Mouse (Mus musculus) stomach, embryonic 15.5 days (tissue): Measurements from ENCODE around the gene Haghl. TPM values are rescaled to one million over a fixed set of nuclear protein-coding genes. Genes with fewer than 3 reads are reported as not detected.
A peak's percentile ranks its signal among the peaks of the same experiment; 100 is the strongest.

Experiments
- ATAC-seq: fragments of 200-750 bp; cut with Nextera tagmentation; 2 replicates; pipeline ENCODE4 v1.8.0; 2017; ENCODE audit warnings: low read depth, moderate number of reproducible peaks, moderate TSS enrichment; ENCODE audit not compliant: insufficient read depth, low FRiP score
- H3K27ac ChIP-seq: fragments of 300-500 bp; sonication (generic); 2 replicates; pipeline ENCODE4 v1.5.1; 2015; ENCODE audit warnings: mild to moderate bottlenecking, inconsistent platforms
- H3K27me3 ChIP-seq: fragments of 300-500 bp; sonication (generic); replicated peaks from 2 replicates; pipeline ENCODE4 v1.6.1; 2015; ENCODE audit warnings: inconsistent platforms
- H3K36me3 ChIP-seq: fragments of 300-500 bp; sonication (generic); 2 replicates; pipeline ENCODE4 v1.6.1; 2015; ENCODE audit warnings: inconsistent platforms
- H3K4me1 ChIP-seq: fragments of 300-500 bp; sonication (generic); 2 replicates; pipeline ENCODE4 v1.6.1; 2015; ENCODE audit warnings: inconsistent platforms
- H3K4me2 ChIP-seq: fragments of 300-500 bp; sonication (generic); 2 replicates; pipeline ENCODE4 v1.6.1; 2015; ENCODE audit warnings: mild to moderate bottlenecking, inconsistent platforms
- H3K4me3 ChIP-seq: fragments of 300-500 bp; sonication (generic); replicated peaks from 2 replicates; pipeline ENCODE4 v1.5.1; 2015; ENCODE audit warnings: inconsistent platforms
- H3K9ac ChIP-seq: fragments of 300-500 bp; sonication (generic); 2 replicates; pipeline ENCODE4 v1.6.1; 2015; ENCODE audit warnings: inconsistent platforms
- H3K9me3 ChIP-seq: fragments of 300-500 bp; sonication (generic); 2 replicates; pipeline ENCODE4 v1.6.1; 2016; ENCODE audit warnings: inconsistent platforms
- WGBS: fragments of 180-500 bp; shearing (Covaris S2); methylation state at CpG from one replicate; pipeline ENCODE4 v1.1.7; 2015; 5-methylcytosine and 5-hydroxymethylcytosine counted together
- polyA plus RNA-seq: library from polyadenylated mRNA; unstranded; fragments of >200 nt; fragmentation: Nextera tagmentation; extraction: Ambion mirVana; gene quantifications from 2 replicates; pipeline ENCODE4 v1.2.1, GENCODE M21; 2015

Haghl gene
- polyA plus RNA-seq, 1 experiment from 2014 or later: 47.3 TPM

DNA sequence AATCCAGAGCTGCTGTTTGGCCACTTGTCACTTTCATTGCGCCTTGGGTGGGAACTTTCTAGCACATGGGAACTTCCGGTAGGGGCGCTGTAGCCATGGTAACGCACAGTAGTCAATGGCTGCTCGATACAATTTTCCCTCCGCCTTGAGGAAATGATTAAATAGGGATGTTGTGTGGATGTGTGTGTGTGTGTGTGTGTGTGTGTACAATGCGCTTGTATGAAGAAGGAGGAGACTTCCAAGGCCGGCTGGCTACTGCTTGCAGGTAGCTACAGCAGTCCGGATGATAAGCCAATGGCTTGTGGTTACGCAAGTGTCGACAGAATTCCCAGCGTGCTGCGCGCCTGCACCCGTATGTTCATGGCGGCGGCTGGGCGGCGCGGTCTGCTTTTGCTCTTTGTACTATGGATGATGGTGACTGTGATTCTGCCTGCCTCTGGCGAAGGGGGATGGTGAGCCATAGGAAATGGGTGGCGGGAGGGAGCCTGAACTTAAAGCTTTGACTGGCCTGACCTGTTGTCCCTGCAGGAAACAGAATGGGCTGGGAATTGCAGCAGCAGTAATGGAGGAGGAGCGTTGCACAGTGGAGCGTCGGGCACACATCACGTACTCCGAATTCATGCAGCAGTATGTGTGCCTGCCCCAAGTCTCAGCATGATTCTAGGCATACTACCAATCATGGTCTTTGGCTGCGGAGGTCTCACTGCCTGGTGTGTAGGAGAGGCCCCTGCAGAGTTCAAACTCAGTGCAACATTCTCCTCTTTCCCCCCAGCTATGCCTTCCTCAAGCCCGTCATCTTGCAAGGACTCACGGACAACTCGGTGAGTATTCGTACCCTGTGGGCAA is 43.5 kb upstream of the Haghl start, which contains the start of gene Jmjd8:
TSS of gene Jmjd8 (plus strand) at position 156 of the 846 bp plus-strand sequence.
- Histone ChIP-seq H3K36me3 (peaks cover 19% of the 10 kb centered on the region), H3K4me2 (peak within 1 kb of the TSS; percentile 75), H3K9me3 (no peaks in the 10 kb centered on the region), H3K9ac (peak within 1 kb of the TSS; percentile 60; the same call in 1 of the 2 replicates), H3K27me3 (no peaks in the 10 kb centered on the region), H3K27ac (peak within 1 kb of the TSS; percentile 91), H3K4me1 (peaks cover 61% of the 10 kb centered on the region), H3K4me3 (peak within 1 kb of the TSS; percentile 61)
- under 1% methylated on average over 32 of the region's 32 CpGs for WGBS
- peak; percentile 28 for ATAC-seq

DNA sequence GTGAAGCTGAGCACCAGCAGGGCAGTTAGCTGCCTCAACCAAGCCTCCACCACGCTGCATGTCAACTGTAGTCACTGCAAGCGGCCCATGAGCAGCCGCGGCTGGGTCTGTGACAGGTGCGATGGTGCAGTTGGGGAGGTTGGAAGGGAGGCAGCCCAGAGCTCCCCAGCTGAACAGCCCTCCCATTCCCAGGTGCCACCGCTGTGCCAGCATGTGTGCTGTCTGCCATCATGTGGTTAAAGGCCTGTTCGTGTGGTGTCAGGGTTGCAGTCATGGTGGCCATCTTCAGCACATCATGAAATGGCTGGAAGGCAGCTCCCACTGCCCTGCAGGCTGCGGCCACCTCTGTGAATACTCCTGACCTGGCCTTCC is 42.7 kb upstream of the Haghl start:
- ATAC-seq: no peak
- Histone ChIP-seq H3K4me2 (peak overlapping the region; percentile 75), H3K27ac (peak overlapping the region; percentile 91; the same call in 1 of the 2 replicates), H3K4me1 (peaks cover 59% of the 10 kb centered on the region), H3K4me3 (peak overlapping the region; percentile 61), H3K9ac (0 out of 2 replicates have a peak overlapping the region, but pooled peaks have one; percentile 14), H3K27me3 (no peaks in the 10 kb centered on the region), H3K36me3 (peaks cover 19% of the 10 kb centered on the region), H3K9me3 (no peaks in the 10 kb centered on the region)
- 84% methylated on average over 8 of the region's 8 CpGs for WGBS

DNA sequence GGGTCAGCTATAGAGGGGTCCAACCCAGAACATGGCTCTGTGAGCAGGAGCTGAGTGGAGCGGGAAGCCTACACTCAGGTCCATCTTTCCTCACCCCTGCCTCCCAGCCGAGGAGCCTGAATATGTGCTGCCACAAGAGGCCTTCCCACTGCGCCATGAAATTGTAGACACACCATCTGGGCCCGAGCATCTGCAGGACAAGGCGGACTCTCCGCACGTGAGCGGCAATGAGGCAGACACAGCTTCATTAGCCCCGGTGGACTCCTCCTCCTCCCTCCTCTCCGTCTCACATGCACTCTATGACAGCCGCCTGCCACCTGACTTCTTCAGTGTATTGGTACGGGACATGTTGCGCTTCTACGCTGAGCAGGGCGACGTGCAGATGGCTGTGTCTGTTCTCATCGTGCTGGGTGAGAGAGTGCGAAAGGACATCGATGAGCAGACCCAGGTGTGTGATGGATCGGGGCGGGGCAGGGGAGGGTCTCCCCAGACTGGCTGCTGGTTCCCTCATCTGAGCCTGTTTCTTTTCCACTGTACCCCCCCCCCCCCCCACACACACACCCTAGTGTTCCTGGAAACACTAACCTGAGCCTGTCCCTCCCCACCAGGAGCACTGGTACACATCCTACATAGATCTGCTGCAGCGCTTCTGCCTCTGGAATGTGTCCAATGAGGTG is 42.2 kb upstream of the Haghl start:
- peaks cover 59% of the 10 kb centered on the region for H3K4me1 ChIP-seq
- no peak overlapping the region for H3K4me2 ChIP-seq
- no peak overlapping the region for H3K9ac ChIP-seq
- H3K9me3 ChIP-seq: no peaks in the 10 kb centered on the region
- 0 out of 2 replicates have a peak overlapping the region, but pooled peaks have one; percentile 91 for H3K27ac ChIP-seq
- ATAC-seq: no peak
- no peak overlapping the region for H3K4me3 ChIP-seq
- no peaks in the 10 kb centered on the region for H3K27me3 ChIP-seq
- WGBS: 91% methylated on average over 22 of the region's 22 CpGs
- peaks cover 19% of the 10 kb centered on the region for H3K36me3 ChIP-seq

DNA sequence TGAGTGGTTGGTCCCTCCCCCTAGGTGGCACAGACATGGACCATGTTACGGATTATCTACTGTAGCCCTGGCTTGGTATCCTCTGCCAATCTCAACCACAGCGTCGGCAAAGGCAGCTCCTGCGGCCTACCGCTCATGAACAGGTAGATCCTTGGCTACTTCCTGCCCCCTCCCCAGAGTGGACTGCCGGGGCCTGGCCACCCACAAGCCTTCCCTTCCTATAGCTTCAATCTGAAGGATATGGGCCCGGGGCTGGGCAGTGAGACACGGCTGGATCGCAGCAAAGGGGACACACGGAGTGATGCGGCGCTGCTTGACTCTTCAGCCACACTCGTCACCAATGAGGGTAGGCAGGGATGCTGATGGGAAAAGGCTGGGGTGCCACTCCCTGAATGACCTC is 41.5 kb upstream of the Haghl start:
- ATAC-seq: no peak
- Histone ChIP-seq H3K9me3 (no peaks in the 10 kb centered on the region), H3K27ac (no peak overlapping the region), H3K9ac (no peak overlapping the region), H3K4me2 (no peak overlapping the region), H3K27me3 (0 out of 2 replicates have a peak, but pooled peaks cover 4% of the 10 kb centered on the region), H3K4me3 (no peak overlapping the region), H3K36me3 (peaks cover 19% of the 10 kb centered on the region), H3K4me1 (peaks cover 57% of the 10 kb centered on the region)
- WGBS: 93% methylated on average over 13 of the region's 13 CpGs

DNA sequence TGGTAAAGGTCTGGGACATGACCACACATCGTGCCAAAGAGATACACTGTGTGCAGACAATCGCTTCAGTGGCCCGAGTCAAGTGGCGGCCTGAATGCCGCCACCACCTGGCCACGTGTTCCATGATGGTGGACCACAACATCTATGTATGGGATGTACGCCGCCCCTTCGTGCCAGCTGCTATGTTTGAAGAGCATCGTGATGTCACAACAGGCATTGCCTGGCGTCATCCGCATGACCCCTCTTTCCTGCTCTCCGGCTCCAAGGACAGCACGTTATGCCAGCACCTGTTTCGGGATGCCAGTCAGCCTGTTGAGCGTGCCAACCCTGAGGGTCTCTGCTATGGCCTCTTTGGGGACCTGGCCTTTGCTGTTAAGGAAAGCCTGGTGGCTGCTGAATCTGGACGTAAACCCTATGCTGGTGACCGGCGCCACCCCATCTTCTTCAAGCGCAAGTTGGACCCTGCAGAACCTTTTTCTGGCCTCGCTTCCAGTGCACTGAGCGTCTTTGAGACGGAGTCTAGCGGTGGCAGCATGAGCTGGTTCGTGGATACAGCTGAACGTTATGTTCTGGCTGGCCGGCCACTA is 40.6 kb upstream of the Haghl start:
- H3K4me1 ChIP-seq: peaks cover 48% of the 10 kb centered on the region
- H3K4me2 ChIP-seq: no peak overlapping the region
- no peak overlapping the region for H3K9ac ChIP-seq
- H3K4me3 ChIP-seq: no peak overlapping the region
- no peak overlapping the region for H3K27ac ChIP-seq
- 94% methylated on average over 27 of the region's 27 CpGs for WGBS
- H3K27me3 ChIP-seq: 0 out of 2 replicates have a peak, but pooled peaks cover 4% of the 10 kb centered on the region
- H3K9me3 ChIP-seq: no peaks in the 10 kb centered on the region
- no peak for ATAC-seq
- H3K36me3 ChIP-seq: peaks cover 14% of the 10 kb centered on the region

DNA sequence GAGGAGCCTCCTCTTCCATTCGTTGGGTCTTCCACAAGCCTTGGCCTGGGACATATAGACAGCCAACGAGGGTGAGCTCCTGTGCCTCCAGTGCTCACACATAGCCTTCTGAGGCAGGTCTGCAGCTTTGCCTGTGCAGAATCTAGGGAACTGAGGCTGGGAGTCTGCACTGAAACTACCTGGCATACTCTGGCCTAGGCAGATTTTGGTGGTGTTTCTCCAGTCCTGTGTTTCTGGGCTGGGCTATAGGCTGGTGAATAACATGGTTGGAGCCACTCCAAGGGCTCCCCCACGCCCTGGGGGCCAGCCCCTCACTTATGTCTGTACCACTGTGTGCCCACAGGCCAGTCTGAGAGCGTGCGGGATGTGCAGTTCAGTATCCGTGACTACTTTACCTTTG is 39.8 kb upstream of the Haghl start:
- no peak overlapping the region for H3K4me3 ChIP-seq
- H3K4me2 ChIP-seq: no peak overlapping the region
- no peak overlapping the region for H3K27ac ChIP-seq
- H3K36me3 ChIP-seq: peaks cover 6% of the 10 kb centered on the region; the same call in 1 of the 2 replicates
- peaks cover 41% of the 10 kb centered on the region for H3K4me1 ChIP-seq
- WGBS: 87% methylated on average over 6 of the region's 6 CpGs
- H3K9me3 ChIP-seq: no peaks in the 10 kb centered on the region
- H3K9ac ChIP-seq: no peak overlapping the region
- ATAC-seq: no peak
- peaks cover 8% of the 10 kb centered on the region for H3K27me3 ChIP-seq

DNA sequence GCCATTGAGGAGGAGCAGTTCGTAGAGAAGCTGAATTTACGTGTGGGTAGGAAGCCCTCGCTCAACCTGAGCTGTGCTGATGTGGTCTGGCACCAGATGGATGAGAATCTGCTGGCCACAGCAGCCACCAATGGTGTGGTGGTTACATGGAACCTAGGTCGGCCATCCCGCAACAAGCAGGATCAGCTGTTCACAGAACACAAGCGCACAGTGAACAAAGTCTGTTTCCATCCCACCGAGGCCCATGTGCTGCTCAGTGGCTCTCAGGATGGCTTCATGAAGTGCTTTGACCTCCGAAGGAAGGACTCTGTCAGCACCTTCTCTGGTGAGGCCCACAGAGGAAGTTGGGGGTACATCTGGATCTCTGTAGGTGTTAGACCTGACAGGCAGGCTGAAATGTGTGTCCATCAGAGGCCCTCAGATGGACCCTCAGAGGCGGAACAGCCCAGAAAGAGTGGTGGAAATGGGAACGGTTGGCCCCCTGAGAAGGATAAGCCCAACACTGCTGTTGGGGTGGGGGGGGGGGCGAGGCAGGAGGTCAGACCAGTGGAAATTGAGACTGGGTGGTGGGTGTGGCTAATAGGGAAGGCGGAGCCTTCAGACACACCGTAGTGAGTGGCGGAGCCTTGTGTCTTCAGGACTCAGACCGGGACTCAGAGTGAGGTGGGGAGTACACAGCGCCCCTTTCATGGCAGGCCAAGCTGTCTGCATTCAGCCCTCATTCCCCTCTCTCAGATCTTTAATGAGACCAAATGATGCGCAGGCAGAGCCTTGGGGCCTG is 39.1 kb upstream of the Haghl start:
- H3K4me2 ChIP-seq: peak overlapping the region; percentile 71
- no peaks in the 10 kb centered on the region for H3K9me3 ChIP-seq
- H3K9ac ChIP-seq: no peak overlapping the region
- WGBS: 68% methylated on average over 16 of the region's 17 CpGs
- ATAC-seq: no peak
- H3K36me3 ChIP-seq: peaks cover 6% of the 10 kb centered on the region; the same call in 1 of the 2 replicates
- H3K27me3 ChIP-seq: peaks cover 15% of the 10 kb centered on the region
- no peak overlapping the region for H3K27ac ChIP-seq
- peak overlapping the region; percentile 60 for H3K4me3 ChIP-seq
- H3K4me1 ChIP-seq: peaks cover 33% of the 10 kb centered on the region

DNA sequence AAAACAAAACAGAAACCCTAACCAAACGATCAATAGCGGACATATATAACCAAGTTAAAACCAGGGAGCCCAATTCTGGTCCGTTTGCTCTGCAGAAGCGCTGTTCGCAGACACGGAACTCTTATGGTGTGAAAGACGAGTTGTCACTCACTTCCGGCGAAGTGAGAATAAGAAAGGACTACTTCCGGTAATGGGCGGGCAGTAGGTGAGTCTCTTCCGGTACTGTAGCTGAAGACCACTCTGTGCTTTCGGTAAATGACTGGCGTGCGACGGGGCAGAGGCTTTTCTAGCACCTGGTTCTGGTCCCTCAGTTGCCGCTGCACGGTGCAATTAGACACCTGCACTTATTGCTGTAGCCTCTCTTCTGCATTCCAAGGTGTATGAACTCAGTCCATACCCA is 38.0 kb upstream of the Haghl start, which contains the start of gene Wdr24:
TSS of gene Wdr24 (plus strand) at position 176 of the 400 bp plus-strand sequence.
- no peaks in the 10 kb centered on the region for H3K9me3 ChIP-seq
- H3K4me2 ChIP-seq: peak within 1 kb of the TSS; percentile 71
- ATAC-seq: peak; percentile 65
- peaks cover 6% of the 10 kb centered on the region; the same call in 1 of the 2 replicates for H3K36me3 ChIP-seq
- peak within 1 kb of the TSS; percentile 25; the same call in 1 of the 2 replicates for H3K9ac ChIP-seq
- no peak within 1 kb of the TSS for H3K27ac ChIP-seq
- peaks cover 33% of the 10 kb centered on the region for H3K4me1 ChIP-seq
- H3K4me3 ChIP-seq: peak within 1 kb of the TSS; percentile 60
- H3K27me3 ChIP-seq: peaks cover 26% of the 10 kb centered on the region
- under 1% methylated on average over 18 of the region's 18 CpGs for WGBS

DNA sequence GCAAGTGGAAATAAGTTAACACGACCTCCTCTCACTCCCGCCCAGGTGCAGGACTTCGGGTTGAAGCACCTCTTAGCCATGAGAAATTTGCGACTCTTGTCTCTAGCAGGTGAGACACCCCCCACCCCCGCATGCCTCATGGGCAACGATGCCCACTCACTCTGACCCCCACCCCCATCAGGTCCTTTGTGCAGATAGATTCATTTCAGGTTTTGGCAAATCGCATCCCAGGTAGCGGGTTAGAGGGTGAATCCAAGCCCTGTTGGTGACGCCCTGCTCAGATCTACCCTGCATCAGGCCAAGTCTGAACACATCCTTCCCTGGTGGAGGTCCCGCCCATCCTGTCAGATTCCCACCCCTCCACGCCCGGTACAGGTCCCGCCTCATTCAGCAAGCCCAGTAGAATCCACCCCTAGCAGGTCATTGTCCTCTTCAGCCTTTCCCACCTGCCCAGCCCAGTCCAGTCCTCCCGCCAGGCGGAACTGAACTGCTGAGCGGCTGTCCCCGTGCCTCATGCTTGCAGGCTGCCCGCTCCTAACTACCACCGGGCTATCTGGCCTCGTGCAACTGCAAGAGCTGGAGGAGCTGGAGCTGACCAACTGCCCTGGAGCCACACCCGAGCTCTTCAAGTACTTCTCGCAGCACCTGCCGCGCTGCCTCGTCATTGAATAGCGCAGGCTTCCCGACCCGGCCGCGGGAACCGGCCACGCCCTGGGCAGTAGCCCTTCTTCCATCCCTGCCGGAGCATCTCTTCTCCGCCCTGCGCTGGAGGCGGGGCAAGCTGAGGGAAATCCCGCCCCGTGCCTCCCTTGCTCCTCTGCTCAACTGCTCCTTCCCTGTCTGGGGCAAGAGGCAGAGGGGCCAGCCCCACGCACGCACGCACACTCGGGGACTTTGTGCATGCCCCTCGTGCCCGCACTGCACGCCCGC is 33.6 kb upstream of the Haghl start:
- 7% methylated on average over 46 of the region's 46 CpGs for WGBS
- ATAC-seq: peak; percentile 24; the same call in 1 of the 2 replicates
- no peaks in the 10 kb centered on the region for H3K36me3 ChIP-seq
- peak overlapping the region; percentile 17; the same call in 1 of the 2 replicates for H3K4me3 ChIP-seq
- H3K27me3 ChIP-seq: peaks cover 37% of the 10 kb centered on the region
- no peak overlapping the region for H3K27ac ChIP-seq
- H3K9ac ChIP-seq: no peak overlapping the region
- H3K9me3 ChIP-seq: no peaks in the 10 kb centered on the region
- H3K4me2 ChIP-seq: peak overlapping the region; percentile 46
- peaks cover 8% of the 10 kb centered on the region for H3K4me1 ChIP-seq

DNA sequence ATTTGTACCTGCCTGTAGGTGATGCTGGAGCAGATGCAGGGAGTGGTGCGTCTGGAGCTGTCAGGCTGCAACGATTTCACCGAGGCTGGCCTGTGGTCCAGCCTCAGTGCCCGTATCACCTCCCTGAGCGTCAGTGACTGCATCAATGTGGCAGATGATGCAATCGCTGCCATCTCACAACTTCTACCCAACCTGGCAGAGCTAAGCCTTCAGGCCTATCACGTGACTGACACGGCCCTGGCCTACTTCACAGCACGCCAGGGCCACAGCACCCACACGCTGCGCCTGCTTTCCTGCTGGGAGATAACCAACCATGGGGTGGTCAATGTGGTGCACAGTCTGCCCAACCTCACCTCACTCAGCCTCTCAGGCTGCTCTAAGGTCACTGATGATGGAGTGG is 32.2 kb upstream of the Haghl start:
- Histone ChIP-seq H3K9ac (no peak overlapping the region), H3K4me2 (no peak overlapping the region), H3K4me1 (peaks cover 11% of the 10 kb centered on the region; the same call in 1 of the 2 replicates), H3K27me3 (peaks cover 44% of the 10 kb centered on the region), H3K36me3 (no peaks in the 10 kb centered on the region), H3K4me3 (no peak overlapping the region), H3K9me3 (no peaks in the 10 kb centered on the region), H3K27ac (no peak overlapping the region)
- 81% methylated on average over 11 of the region's 11 CpGs for WGBS
- ATAC-seq: no peak
